Mouse (Mus musculus): ENCODE measurements around the gene Cacna1s. TPM values are rescaled to one million over a fixed set of nuclear protein-coding genes. Genes with fewer than 3 reads are reported as not detected.

Gene Cacna1s
- polyA plus RNA-seq, 1 experiment = 0.23 TPM

- H3K79me3 ChIP-seq (ENCODE audit: low read depth) = no peaks in the 10 kb centered on the region
- no peaks in the 10 kb centered on the region for H3K36me3 ChIP-seq (ENCODE audit: control insufficient read depth, insufficient read depth)
- peaks cover 65% of the 10 kb centered on the region for H3K27me3 ChIP-seq (ENCODE audit: control insufficient read depth, insufficient read depth, insufficient read length)
- H3K4me3 ChIP-seq (ENCODE audit: insufficient read depth, poor library complexity, severe bottlenecking) = no peak overlapping the region
- no peak overlapping the region for H3ac ChIP-seq (ENCODE audit: control insufficient read depth, insufficient read length, low read depth)
- no peaks in the 10 kb centered on the region for H3K79me2 ChIP-seq (ENCODE audit: control insufficient read depth, insufficient read depth)
- no peak for TF ChIP-seq MYOG (IDR thresholded peaks at IDR 0.05; ENCODE audit: control insufficient read depth, extremely low read depth, insufficient read length)
- no peak for TF ChIP-seq MAX (IDR thresholded peaks at IDR 0.05)
These were observed 37.0 kb downstream of the Cacna1s start for GRCm38 (mm10) chr1:136089368-136090165.

- Histone ChIP-seq H3K4me3 (ENCODE audit: insufficient read depth, poor library complexity, severe bottlenecking) (no peak overlapping the region), H3ac (ENCODE audit: control insufficient read depth, insufficient read length, low read depth) (no peak overlapping the region), H3K79me3 (ENCODE audit: low read depth) (no peaks in the 10 kb centered on the region), H3K27me3 (ENCODE audit: control insufficient read depth, insufficient read depth, insufficient read length) (peaks cover 46% of the 10 kb centered on the region), H3K79me2 (ENCODE audit: control insufficient read depth, insufficient read depth) (no peaks in the 10 kb centered on the region), H3K36me3 (ENCODE audit: control insufficient read depth, insufficient read depth) (no peaks in the 10 kb centered on the region)
- TF ChIP-seq USF1 (IDR thresholded peaks at IDR 0.05; ENCODE audit: low read depth) = no peak
- no peak for TF ChIP-seq FOSL1 (IDR thresholded peaks at IDR 0.05; ENCODE audit: insufficient read depth, low read length, poor library complexity, severe bottlenecking)
- no peak for TF ChIP-seq MYOD1 (IDR thresholded peaks at IDR 0.05; ENCODE audit: control insufficient read depth, insufficient read length, low read depth)
- TF ChIP-seq CTCF (IDR thresholded peaks at IDR 0.05; ENCODE audit: control insufficient read depth, insufficient read depth, insufficient read length) = no peak
- no peak for TF ChIP-seq MYOG (IDR thresholded peaks at IDR 0.05; ENCODE audit: control insufficient read depth, extremely low read depth, insufficient read length)
- no peak for TF ChIP-seq MAX (IDR thresholded peaks at IDR 0.05)
- TF ChIP-seq CEBPB (IDR thresholded peaks at IDR 0.05; ENCODE audit: low read depth) = no peak
These were observed 41.2 kb downstream of the Cacna1s start for GRCm38 (mm10) chr1:136093726-136094125.

- H3K4me3 ChIP-seq (ENCODE audit: insufficient read depth, poor library complexity, severe bottlenecking) = no peak overlapping the region
- no peaks in the 10 kb centered on the region for H3K79me3 ChIP-seq (ENCODE audit: low read depth)
- peaks cover 39% of the 10 kb centered on the region for H3K27me3 ChIP-seq (ENCODE audit: control insufficient read depth, insufficient read depth, insufficient read length)
- H3ac ChIP-seq (ENCODE audit: control insufficient read depth, insufficient read length, low read depth) = no peak overlapping the region
- TF ChIP-seq CEBPB (IDR thresholded peaks at IDR 0.05; ENCODE audit: low read depth) (no peak), USF1 (IDR thresholded peaks at IDR 0.05; ENCODE audit: low read depth) (no peak), MYOG (IDR thresholded peaks at IDR 0.05; ENCODE audit: control insufficient read depth, extremely low read depth, insufficient read length) (no peak), MAX (IDR thresholded peaks at IDR 0.05) (no peak), CTCF (IDR thresholded peaks at IDR 0.05; ENCODE audit: control insufficient read depth, insufficient read depth, insufficient read length) (no peak)
- no peaks in the 10 kb centered on the region for H3K36me3 ChIP-seq (ENCODE audit: control insufficient read depth, insufficient read depth)
- H3K79me2 ChIP-seq (ENCODE audit: control insufficient read depth, insufficient read depth) = no peaks in the 10 kb centered on the region
These were observed 42.3 kb downstream of the Cacna1s start for GRCm38 (mm10) chr1:136094807-136095206.

GRCm38 (mm10) chr1:136102094-136102493 lies 49.5 kb downstream of the Cacna1s start:
- Histone ChIP-seq H3K4me3 (ENCODE audit: insufficient read depth, poor library complexity, severe bottlenecking) (no peak overlapping the region), H3K27me3 (ENCODE audit: control insufficient read depth, insufficient read depth, insufficient read length) (peaks cover 10% of the 10 kb centered on the region), H3K36me3 (ENCODE audit: control insufficient read depth, insufficient read depth) (no peaks in the 10 kb centered on the region), H3K79me3 (ENCODE audit: low read depth) (no peaks in the 10 kb centered on the region), H3ac (ENCODE audit: control insufficient read depth, insufficient read length, low read depth) (no peak overlapping the region), H3K79me2 (ENCODE audit: control insufficient read depth, insufficient read depth) (no peaks in the 10 kb centered on the region)
- TF ChIP-seq CTCF (IDR thresholded peaks at IDR 0.05; ENCODE audit: control insufficient read depth, insufficient read depth, insufficient read length) = no peak
- no peak for TF ChIP-seq MAX (IDR thresholded peaks at IDR 0.05)
- no peak for TF ChIP-seq MYOG (IDR thresholded peaks at IDR 0.05; ENCODE audit: control insufficient read depth, extremely low read depth, insufficient read length)
- TF ChIP-seq CEBPB (IDR thresholded peaks at IDR 0.05; ENCODE audit: low read depth) = no peak
- no peak for TF ChIP-seq USF1 (IDR thresholded peaks at IDR 0.05; ENCODE audit: low read depth)
- TF ChIP-seq MYOD1 (IDR thresholded peaks at IDR 0.05; ENCODE audit: control insufficient read depth, insufficient read length, low read depth) = no peak
- no peak for TF ChIP-seq FOSL1 (IDR thresholded peaks at IDR 0.05; ENCODE audit: insufficient read depth, low read length, poor library complexity, severe bottlenecking)

- Histone ChIP-seq H3K27me3 (ENCODE audit: control insufficient read depth, insufficient read depth, insufficient read length) (peaks cover 12% of the 10 kb centered on the region), H3K36me3 (ENCODE audit: control insufficient read depth, insufficient read depth) (no peaks in the 10 kb centered on the region), H3K79me2 (ENCODE audit: control insufficient read depth, insufficient read depth) (no peaks in the 10 kb centered on the region), H3ac (ENCODE audit: control insufficient read depth, insufficient read length, low read depth) (no peak overlapping the region), H3K79me3 (ENCODE audit: low read depth) (no peaks in the 10 kb centered on the region), H3K4me3 (ENCODE audit: insufficient read depth, poor library complexity, severe bottlenecking) (no peak overlapping the region)
- TF ChIP-seq CEBPB (IDR thresholded peaks at IDR 0.05; ENCODE audit: low read depth) (no peak), MAX (IDR thresholded peaks at IDR 0.05) (no peak), CTCF (IDR thresholded peaks at IDR 0.05; ENCODE audit: control insufficient read depth, insufficient read depth, insufficient read length) (no peak), FOSL1 (IDR thresholded peaks at IDR 0.05; ENCODE audit: insufficient read depth, low read length, poor library complexity, severe bottlenecking) (no peak), USF1 (IDR thresholded peaks at IDR 0.05; ENCODE audit: low read depth) (no peak), MYOG (IDR thresholded peaks at IDR 0.05; ENCODE audit: control insufficient read depth, extremely low read depth, insufficient read length) (no peak), MYOD1 (IDR thresholded peaks at IDR 0.05; ENCODE audit: control insufficient read depth, insufficient read length, low read depth) (no peak)
These were observed 50.0 kb downstream of the Cacna1s start for GRCm38 (mm10) chr1:136102551-136102950.

GRCm38 (mm10) chr1:136102981-136103380 lies 50.4 kb downstream of the Cacna1s start:
- TF ChIP-seq FOSL1 (IDR thresholded peaks at IDR 0.05; ENCODE audit: insufficient read depth, low read length, poor library complexity, severe bottlenecking) = no peak
- H3K79me3 ChIP-seq (ENCODE audit: low read depth) = no peaks in the 10 kb centered on the region
- H3K36me3 ChIP-seq (ENCODE audit: control insufficient read depth, insufficient read depth) = no peaks in the 10 kb centered on the region
- H3ac ChIP-seq (ENCODE audit: control insufficient read depth, insufficient read length, low read depth) = no peak overlapping the region
- no peak overlapping the region for H3K4me3 ChIP-seq (ENCODE audit: insufficient read depth, poor library complexity, severe bottlenecking)
- H3K79me2 ChIP-seq (ENCODE audit: control insufficient read depth, insufficient read depth) = no peaks in the 10 kb centered on the region
- peaks cover 16% of the 10 kb centered on the region for H3K27me3 ChIP-seq (ENCODE audit: control insufficient read depth, insufficient read depth, insufficient read length)
